Mouse (Mus musculus) layer of hippocampus, postnatal 10 days (tissue): ENCODE results near the gene Iyd. TPM values are rescaled to one million over a fixed set of nuclear protein-coding genes. Genes with fewer than 3 reads are reported as not detected.

Source experiments
- DNase-seq, 2 experiments: peaks; one replicate each; pipeline ENCODE4 v3.0.0; 2021; ENCODE audit warnings: low spot score in 2 of 2
- total RNA-seq, 2 experiments: library from RNA; stranded (reverse); gene quantifications; 2 replicates each; pipeline ENCODE4 v1.2.3; 2021

Gene Iyd
- total RNA-seq, 2 experiments from 2014 or later = 4.8 to 6.2 TPM

DNA sequence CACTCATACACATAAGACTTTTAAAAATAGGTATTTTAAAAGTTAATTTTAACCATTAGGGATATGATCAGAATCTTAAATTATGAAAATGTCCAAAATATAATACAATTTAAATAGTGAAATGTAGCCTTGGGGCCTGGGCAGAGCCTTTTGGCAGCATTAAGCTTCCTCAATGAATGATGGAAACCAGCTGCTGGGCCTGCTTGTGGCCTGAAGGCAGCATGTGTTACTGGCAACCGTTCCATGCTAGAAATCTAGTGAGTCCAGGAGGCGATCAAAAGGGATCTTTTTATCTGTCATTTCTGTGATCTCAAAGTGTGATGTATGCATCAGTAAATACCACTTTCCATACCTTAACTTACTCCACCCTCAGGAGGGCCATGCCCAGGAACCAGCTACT is 9.3 kb downstream of the Iyd start:
- no peak for DNase-seq

DNA sequence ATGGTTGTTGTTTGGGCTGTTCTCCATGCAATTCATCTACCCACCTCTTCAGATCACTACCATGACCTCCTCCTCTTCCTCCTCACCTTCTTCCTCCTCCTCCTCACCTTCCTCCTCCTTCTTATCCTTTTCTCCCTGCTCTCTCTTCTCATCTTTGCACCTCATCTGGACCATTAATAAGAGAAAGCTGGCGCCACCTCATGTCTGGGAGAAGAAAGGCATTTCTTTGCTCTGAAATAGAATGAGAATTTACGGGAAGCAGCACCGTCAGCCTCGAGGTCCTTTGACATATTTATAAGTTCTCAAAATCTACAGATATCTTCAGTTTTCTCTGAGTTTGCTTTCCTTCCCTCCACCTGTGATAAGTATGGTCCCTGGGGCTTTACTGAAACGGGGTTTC is 15.1 kb downstream of the Iyd start:
- DNase-seq = no peak

DNA sequence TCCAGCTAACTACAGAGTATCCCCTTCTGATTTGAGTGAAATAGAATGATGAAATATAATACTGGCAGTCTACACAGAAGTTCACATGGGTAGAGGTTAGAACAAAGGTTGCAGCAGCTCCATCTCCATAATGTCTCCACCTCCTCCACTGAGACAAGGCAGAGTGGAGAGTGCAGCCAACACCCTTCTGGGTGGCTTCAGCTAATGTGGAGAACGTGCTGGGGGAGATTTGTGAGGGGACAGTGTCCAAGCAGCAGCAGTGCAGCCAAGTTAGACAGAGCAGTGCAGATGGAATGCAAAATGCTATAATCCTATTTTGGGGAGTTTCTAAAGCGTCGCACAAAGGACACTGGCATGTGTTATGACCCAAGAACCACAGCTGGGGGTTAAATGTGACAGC is 16.5 kb downstream of the Iyd start:
- no peak for DNase-seq

DNA sequence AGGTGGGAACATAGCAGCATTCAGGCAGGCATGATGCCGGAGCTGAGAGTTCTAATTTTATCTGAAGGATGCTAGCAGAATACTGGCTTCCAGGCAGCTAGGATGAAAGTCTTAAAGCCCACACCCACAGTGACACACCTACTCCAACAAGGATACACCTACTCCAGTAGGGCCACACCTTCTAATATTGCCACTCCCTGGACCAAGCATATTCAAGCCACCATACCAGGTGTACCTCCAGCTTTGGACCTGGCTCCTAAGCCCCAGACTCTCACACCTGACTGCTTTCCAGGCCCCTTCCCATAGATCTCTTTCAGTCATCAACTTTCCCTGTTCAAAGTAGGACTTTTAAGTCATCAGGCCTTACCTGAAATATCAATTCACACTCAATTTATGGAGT is 19.1 kb downstream of the Iyd start:
- DNase-seq = no peak

DNA sequence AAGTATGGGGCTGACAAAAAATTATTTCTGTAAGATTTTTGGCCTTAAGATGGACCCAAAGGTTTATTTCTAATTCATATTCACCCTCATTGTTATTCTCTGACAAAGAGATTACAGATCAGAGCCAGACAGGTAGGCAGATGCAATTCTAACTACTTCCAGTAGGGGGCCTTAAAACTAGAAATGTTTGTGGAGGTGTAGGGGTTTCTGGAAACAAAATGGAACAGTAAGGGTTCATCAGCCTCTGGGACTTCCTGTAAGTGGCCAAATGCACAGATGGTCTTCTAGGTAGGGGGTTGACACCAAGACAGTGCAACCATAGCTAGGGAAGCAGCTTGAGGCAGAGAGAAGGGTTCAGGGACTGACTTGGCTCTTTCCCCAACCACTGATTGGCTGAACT is 22.1 kb downstream of the Iyd start:
- DNase-seq = no peak

DNA sequence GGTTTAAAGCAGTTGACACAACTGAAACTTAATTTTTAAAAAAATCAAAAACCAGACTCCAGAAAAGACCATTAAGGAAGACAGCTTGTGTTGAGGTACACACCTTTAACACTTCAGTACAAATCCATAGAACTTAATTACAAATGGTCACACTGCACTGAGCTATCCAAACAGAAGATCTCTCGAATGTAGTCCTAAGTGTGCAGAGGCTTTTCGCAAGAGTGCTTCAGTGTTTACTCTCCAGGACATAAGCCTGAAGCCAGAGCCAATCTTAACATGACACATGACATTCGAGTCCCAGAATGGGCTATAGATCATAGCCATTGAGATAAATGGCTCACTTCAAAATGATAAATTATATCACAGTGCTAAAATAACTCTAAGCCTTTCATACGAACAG is 25.1 kb downstream of the Iyd start:
- DNase-seq = no peak

DNA sequence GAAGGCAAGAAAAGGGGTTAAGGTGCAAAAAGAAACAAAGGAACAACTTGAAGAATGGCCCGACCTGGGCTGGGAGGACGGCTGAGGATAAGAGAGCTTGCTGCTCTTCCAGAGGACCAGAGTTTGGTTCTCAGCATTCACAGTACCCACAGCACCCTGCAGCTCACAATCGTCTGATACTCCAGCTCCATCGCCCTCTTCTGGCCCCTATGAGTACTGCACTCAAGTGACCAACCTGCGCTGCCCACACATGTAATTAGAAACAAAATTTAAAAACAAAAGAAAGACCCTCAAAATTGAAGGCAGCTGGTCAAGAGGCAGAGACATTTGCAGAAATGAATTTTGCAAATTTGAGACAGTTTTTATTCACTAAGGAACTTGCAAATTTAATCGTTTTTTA is 27.8 kb downstream of the Iyd start:
- DNase-seq = no peak

DNA sequence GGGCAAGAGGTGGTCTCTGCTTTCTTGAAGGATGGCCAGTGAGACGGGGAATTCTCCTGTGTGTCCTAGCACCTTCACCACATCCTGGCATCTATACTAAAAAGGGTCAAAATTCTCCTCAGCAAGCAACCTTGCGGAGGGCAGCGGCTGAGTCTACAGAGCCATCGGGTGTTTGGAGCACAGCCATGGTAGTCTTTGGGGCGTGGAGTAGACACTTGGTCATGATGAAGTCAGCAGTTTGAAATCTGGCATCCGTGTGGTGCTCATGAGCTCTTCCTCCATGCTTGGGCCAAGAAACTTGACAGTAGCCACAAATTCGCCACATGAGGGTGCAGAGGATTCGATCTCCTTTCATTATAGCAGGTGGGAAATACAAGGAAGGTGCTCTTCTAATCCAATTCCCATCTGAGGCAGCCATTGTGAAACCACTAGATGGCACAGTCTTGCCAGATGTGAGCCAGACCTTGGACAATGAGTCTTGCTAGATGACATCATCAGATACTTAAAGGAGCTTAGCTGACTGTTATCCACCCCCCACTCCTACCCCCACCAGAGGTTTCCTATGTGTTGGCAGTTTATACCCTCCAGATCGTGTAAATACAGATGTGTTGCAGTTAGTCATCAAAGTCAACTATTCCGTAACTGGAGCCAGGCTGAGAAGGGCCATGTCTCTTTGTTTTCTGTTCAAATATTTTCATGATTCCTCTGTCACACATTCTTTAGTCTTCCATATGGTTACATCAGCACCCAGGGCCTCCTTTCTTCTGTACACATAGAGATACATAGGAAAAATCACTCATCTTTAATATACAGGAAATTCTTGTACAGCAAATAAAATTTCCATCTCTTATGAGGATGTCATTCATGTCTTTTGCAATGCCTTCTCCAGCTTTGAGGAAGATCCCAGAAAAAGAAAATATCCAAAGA is 32.9 kb downstream of the Iyd start:
- peak in 1 of 2 experiments; percentile 22 for DNase-seq

DNA sequence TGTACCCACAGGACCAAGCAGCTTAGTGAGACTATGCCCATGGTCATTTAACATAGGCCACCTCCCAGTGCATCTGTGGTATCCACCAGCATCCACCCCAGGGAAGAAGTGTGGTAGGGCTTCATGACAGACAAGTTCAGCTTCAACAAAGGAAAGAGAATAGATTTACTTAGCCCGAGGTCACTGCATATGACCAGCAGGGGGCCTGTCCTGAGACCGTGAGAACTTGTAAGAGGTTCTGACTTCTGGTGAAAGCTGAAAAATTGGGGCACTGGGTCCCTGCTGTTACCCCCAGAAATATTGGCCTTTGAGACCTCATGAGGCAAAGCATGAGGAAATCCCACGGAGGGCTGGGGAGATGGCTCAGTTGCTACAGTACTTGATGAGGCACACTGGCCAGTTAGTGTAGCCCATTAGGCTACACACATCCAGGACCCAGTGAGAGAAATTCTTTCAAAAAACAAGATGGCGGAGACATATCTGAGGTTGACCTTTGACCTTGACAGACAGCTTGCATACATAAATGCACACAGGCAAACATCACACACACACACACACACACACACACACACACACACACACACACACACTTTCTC is 34.0 kb downstream of the Iyd start:
- no peak for DNase-seq

DNA sequence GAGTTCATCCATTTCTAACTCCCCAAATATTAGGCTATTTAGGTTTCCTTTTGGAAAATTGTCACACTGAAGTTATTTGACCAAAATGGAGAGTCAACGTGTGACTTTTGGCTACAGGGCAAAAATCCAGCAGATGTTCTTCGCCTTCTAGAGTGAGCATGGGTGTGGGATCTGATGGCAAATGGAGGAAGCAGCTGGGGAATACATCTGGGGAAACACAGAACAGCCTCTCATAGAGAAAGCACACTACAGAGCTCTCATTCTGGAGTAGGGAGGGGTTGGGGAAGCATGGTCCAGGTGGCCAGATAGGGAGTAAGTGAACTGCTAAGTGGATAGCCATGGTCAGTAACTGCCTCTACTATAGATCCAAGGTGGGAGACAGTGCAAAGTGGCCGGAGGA is 50.6 kb downstream of the Iyd start:
- no peak for DNase-seq

DNA sequence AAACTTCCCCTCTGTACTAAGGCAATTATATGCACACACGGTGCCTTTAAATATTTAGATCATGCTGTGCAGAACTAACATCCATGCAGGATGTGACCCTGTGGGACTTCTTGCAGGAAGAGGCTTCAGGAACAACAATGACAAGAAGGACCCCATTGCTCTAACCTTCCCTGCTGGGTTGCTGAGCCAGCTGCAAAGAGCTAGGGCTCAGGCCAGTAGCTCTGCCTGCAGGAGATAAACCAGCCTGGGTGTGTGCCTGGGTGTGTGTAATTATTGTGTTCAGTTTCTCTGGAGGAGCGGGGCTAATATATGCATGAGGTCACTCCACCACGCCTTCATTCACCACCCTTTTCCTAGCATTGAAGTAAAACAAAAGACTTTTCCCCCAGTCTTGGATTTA is 51.8 kb downstream of the Iyd start:
- no peak for DNase-seq

DNA sequence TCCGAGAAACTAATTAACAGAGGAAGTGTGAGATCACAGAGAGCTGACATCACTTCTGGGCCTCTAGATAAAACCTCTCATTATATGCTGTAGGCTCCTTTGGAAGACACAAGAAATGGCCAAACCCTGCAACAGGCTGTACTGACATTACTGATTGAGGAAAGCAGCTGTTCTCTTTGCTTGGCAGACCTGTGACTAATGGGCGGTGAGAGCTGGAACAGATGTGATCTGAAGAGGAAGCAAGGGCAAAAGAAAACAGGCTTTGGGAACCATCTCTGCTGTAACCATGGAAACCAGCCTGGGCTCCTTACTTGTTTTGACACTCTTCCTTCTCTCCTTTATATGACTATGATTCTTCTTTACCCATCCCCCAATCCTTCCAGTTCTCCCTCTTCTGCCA is 56.7 kb downstream of the Iyd start:
- no peak for DNase-seq

DNA sequence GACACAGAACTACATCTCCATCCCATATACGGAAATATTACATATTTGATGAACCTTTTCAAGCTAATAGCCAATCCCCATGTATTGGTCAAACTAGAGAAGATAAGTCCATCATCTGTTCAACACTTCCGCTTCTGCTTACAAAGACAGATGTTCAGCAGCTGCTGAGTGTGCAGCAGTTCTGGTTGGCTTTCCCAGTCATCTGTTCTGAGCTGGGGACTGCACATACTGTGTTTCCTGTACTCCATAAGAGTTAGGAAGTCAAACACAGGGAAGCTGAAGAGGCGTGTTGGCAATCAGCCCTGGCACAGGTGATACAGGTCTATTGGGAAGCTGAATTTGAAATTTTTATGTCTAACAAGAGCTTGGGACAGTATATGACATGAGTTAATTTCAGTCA is 57.7 kb downstream of the Iyd start:
- DNase-seq = no peak

Other genes starting within 250 kb of the Iyd start
- 100 to 1,000 TPM in 1 of 2 experiments, 10 to 100 TPM in 1; 95.9 to 102 TPM for gene Ppp1r14c, start 174.2 kb upstream of the Iyd start, total RNA-seq
- 10 to 100 TPM; 28.8 to 29.0 TPM for gene Plekhg1, start 200.1 kb downstream of the Iyd start, total RNA-seq